Mouse (Mus musculus) urinary bladder, postnatal 25 days (tissue): Measurements from ENCODE around the gene Agrn.

Source experiments
- DNase-seq: peaks from one replicate; pipeline ENCODE4 v3.0.0; 2022; ENCODE audit warnings: low spot score

The Agrn gene

DNA sequence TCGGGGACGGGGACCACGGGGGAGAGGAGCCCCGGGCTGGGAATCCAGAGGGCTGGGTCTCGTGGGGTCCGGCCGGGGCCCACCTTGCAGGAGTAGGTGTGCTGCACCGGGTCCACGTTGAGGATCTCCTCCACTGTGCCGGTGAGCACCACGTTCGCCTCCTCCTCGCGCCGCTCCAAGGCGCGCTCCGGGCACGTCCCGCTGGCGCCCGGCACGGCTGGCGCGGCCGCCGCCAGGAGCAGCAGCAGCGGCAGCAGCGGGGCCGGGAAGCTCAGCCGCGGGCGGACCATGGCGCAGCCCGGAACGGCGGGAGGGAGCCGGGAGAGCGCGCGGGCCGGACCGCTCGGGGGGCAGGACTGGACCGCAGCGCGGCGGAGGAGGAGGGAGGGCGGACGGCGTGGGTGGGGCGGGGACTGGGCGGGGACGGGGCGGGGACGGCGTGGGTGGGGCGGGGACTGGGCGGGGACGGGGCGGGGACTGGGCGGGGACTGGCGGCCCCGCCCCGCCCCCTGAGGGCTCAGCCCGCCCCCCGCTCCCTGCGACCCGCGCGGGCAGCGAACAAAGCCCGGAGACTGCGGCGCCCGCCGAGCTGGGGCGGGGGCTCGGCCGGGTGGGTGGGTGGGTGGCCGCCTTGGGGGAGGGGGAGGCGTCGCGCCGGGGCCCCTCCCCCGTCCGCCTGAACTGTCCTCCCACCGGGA is at the start of gene Agrn:
TSS of gene Agrn (minus strand) at position 358 of the 698 bp plus-strand sequence.
- DNase-seq = peak; percentile 70

DNA sequence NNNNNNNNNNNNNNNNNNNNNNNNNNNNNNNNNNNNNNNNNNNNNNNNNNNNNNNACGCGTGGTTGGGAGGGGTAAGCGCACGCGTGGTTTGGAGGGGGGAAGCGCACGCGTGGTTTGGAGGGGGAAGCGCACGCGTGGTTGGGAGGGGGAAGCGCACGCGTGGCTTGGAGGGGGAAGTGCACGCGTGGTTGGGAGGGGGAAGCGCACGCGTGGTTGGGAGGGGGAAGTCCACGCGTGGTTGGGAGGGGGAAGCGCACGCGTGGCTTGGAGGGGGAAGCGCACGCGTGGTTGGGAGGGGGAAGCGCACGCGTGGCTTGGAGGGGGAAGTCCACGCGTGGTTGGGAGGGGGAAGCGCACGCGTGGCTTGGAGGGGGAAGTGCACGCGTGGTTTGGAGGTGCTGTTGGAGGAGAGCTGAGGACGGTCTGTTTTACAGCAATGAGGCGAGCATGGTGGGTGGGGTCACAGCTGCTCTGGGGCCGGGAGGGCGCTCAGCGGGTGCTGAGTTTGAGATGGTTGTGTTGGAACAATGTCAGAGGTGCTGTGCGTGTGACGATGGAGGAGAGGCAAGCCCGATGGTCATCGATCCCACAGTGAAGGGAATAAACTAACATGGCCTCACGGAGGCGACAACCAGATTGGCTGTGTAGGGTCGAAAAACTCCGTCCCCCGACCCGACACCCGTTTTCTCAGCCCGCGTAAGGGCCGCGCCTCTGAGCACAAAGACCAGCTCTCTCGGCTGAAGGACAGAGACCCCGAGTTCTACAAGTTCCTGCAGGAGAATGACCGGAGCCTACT is 39.6 kb upstream of the Agrn start:
- no peak for DNase-seq

GRCm38 (mm10) chr4:156235808-156236533 is 38.7 kb upstream of the Agrn start, which contains the start of gene Noc2l:
Gene Noc2l, plus strand, starts transcription at chr4:156236010.
- DNase-seq = peak; percentile 86

GRCm38 (mm10) chr4:156235360-156235770 is 38.1 kb upstream of the Agrn start:
- no peak for DNase-seq

DNA sequence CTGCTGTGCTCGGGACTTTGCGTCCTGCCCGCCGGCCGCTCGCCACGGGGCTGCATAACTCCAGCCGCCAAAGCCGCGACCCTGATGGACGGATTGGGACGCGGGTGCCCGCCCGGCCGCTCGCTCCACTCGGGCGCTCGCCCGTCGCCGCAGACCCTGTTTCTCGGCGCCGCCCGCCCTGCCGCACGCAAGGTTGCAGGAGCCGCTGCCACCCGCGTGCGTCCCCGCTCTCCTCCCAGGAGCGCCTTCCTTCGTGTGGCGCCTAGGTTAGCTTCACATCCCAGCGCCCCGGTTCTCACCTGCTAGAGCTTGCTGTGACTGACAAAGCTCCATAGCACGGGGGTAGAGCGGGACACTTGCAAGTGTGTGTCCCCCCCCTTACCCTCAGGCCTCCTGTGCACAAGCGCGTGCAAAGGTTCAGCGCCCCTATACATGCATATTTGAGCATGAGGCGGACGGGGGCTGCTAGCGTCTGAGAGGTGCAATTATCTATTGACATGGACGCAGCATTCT is 37.5 kb upstream of the Agrn start, which contains the start of gene Plekhn1:
TSS of gene Plekhn1 (minus strand) at position 157 of the 513 bp plus-strand sequence.
- DNase-seq = peak; percentile 71

DNA sequence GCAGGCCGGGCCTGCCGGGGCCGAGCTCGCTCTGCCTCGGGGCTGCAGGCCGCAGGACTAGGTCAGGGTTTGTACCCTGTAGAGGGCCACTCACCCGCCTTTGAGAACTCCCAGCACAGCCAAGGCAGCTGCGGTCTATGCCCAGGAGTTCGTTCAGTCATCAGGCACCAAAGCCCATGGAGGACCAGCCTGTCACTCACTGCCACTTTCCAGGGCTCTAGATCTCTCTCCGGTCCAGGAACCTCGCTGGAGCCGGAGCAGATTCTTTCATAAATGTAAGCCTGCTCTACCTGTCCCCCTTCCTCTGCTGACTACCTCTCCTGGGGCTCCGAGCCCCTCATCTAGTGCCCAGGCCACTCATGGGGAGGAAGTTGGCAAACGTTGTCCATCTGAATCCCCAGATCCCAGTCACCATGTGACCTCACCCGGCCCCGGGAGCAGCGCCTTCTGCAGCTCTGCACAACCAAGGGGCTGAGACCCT is 36.8 kb upstream of the Agrn start:
- no peak for DNase-seq

- peak; percentile 62 for DNase-seq
Observed at GRCm38 (mm10) chr4:156228393-156229024, 31.2 kb upstream of the Agrn start.

GRCm38 (mm10) chr4:156227752-156228392 is 30.6 kb upstream of the Agrn start:
- DNase-seq = peak; percentile 37

- DNase-seq = no peak
Observed at GRCm38 (mm10) chr4:156224276-156224675, 27.0 kb upstream of the Agrn start.

- DNase-seq = no peak
Observed at GRCm38 (mm10) chr4:156219936-156220335, 22.6 kb upstream of the Agrn start.

- no peak for DNase-seq
Observed at GRCm38 (mm10) chr4:156217838-156218237, 20.6 kb upstream of the Agrn start.

- no peak for DNase-seq
Observed at GRCm38 (mm10) chr4:156217022-156217669, 19.9 kb upstream of the Agrn start.

DNA sequence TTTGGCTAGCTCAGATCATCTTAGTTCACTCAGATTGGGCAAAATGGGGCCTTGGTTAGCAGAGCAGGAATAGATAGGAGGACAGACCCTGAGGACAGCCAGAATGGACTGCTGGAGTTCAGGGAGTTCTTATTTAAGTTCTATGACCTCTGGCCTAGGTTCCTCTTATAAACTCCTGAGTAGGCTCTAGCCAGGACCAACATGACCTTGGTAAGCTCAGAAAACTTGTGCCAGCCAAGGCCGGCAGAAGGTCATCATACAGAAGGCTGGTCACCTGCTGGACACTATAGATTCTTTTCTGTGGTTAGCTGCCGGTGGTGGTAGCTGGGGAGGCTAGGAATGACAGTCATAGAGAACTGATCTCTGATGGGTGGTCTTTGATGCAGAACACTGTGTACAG is 18.9 kb upstream of the Agrn start:
- DNase-seq = no peak

DNA sequence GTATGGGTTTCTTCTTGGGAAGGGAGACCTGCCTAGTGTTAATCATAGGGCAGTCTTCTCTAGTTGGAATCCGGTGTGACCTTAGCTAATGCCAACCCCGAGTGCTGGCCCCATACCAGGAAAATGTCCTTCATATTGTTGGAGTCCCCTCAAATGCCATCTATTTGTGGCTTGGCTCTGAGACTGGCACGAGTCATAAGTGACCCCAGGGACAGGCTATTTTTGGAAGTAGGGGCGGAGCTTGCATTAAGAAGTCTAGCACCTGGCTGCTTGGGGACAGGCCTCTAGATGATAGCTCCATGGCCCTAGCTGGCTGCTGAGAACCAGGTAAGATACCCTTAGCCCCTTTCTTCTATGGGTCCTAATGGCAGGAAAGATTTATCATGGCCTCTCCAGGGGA is 18.4 kb upstream of the Agrn start, which contains the start of gene Perm1:
TSS of gene Perm1 (plus strand) at position 220 of the 400 bp plus-strand sequence.
- no peak for DNase-seq

- DNase-seq = no peak
Observed at GRCm38 (mm10) chr4:156213134-156213533, 15.8 kb upstream of the Agrn start.

- no peak for DNase-seq
Observed at GRCm38 (mm10) chr4:156209963-156210635, 12.8 kb upstream of the Agrn start.

DNA sequence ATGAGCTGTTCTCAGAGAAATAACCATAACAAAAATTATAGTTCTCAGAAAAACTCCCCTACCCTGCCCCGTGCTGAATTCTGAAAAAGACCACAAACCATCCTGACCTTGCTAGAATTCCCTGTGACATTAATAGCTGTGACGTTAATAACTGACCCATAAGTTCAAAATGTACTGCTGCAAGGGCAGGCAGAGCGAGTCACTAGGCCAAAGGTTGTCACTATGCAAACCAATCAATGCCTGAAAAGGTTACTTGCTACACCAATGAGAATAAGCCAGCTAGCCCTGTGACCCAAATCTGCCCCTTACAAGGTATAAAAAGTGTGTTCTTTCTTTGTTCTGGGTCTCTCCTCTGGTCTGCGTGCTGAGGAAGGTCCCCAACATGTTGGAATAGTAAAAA is 11.6 kb upstream of the Agrn start:
- no peak for DNase-seq

DNA sequence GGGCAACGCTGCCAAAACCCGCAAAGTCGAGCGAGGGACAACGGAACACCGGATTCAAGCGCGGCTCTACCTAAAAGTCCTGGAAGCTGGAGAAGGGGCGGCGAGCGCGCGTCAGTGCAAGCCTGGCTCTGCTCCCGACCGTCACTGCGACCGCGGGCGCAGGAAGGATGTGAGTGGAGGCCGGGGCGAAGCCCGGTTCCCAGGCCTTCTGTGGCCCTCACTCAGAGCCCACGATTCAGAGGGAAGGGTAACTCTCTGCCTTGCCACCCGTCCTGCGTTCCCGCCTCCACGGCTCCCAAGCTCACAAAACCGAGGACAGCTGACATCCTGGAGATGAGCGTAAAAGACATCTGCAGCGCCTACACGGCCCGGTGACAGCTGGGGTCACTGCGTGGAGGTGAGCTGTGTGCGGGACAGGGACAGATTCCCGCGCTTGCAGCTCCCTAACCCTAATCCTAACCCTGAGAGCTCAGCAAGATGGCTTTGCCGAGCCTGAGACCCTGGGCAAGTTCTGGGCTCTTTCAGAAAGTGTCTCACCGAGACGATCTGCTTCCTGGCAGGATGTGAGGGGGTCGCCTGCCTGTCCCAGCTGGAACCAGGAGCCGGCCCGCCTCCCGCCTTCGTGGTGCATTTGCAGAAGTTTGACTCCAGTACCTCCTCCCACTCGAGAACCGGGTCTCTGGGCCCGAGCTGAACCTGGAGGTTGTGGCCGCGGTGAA is 6.3 kb upstream of the Agrn start:
- no peak for DNase-seq

- DNase-seq = peak; percentile 49
Observed at GRCm38 (mm10) chr4:156203001-156203412, 5.7 kb upstream of the Agrn start, which contains the start of gene AW011738. Gene AW011738, plus strand, starts transcription at chr4:156203304.
